Mouse (Mus musculus): Measurements from ENCODE around the gene Aldh1b1. TPM values are rescaled to one million over a fixed set of nuclear protein-coding genes. Genes with fewer than 3 reads are reported as not detected.

The Aldh1b1 gene
- polyA plus RNA-seq, 1 experiment = not detected

- H3K79me3 ChIP-seq (ENCODE audit: low read depth) = no peaks in the 10 kb centered on the region
- H3K36me3 ChIP-seq (ENCODE audit: control insufficient read depth, insufficient read depth) = no peaks in the 10 kb centered on the region
- TF ChIP-seq MAX (IDR thresholded peaks at IDR 0.05) (no peak), CTCF (IDR thresholded peaks at IDR 0.05; ENCODE audit: control insufficient read depth, insufficient read depth, insufficient read length) (no peak), FOSL1 (IDR thresholded peaks at IDR 0.05; ENCODE audit: insufficient read depth, low read length, poor library complexity, severe bottlenecking) (no peak), CEBPB (IDR thresholded peaks at IDR 0.05; ENCODE audit: low read depth) (no peak), USF1 (IDR thresholded peaks at IDR 0.05; ENCODE audit: low read depth) (no peak), MYOG (IDR thresholded peaks at IDR 0.05; ENCODE audit: control insufficient read depth, extremely low read depth, insufficient read length) (no peak), MYOD1 (IDR thresholded peaks at IDR 0.05; ENCODE audit: control insufficient read depth, insufficient read length, low read depth) (no peak)
- H3K27me3 ChIP-seq (ENCODE audit: control insufficient read depth, insufficient read depth, insufficient read length) = peaks cover 46% of the 10 kb centered on the region
- H3K4me3 ChIP-seq (ENCODE audit: insufficient read depth, poor library complexity, severe bottlenecking) = no peak overlapping the region
- no peaks in the 10 kb centered on the region for H3K79me2 ChIP-seq (ENCODE audit: control insufficient read depth, insufficient read depth)
- H3ac ChIP-seq (ENCODE audit: control insufficient read depth, insufficient read length, low read depth) = no peak overlapping the region
Observed at GRCm38 (mm10) chr4:45846263-45846662, 47.4 kb downstream of the Aldh1b1 start.

- H3K36me3 ChIP-seq (ENCODE audit: control insufficient read depth, insufficient read depth) = no peaks in the 10 kb centered on the region
- TF ChIP-seq MAX (IDR thresholded peaks at IDR 0.05) = no peak
- TF ChIP-seq MYOG (IDR thresholded peaks at IDR 0.05; ENCODE audit: control insufficient read depth, extremely low read depth, insufficient read length) = no peak
- no peak for TF ChIP-seq CEBPB (IDR thresholded peaks at IDR 0.05; ENCODE audit: low read depth)
- no peak for TF ChIP-seq MYOD1 (IDR thresholded peaks at IDR 0.05; ENCODE audit: control insufficient read depth, insufficient read length, low read depth)
- TF ChIP-seq USF1 (IDR thresholded peaks at IDR 0.05; ENCODE audit: low read depth) = no peak
- TF ChIP-seq CTCF (IDR thresholded peaks at IDR 0.05; ENCODE audit: control insufficient read depth, insufficient read depth, insufficient read length) = no peak
- no peak for TF ChIP-seq FOSL1 (IDR thresholded peaks at IDR 0.05; ENCODE audit: insufficient read depth, low read length, poor library complexity, severe bottlenecking)
- H3K79me2 ChIP-seq (ENCODE audit: control insufficient read depth, insufficient read depth) = no peaks in the 10 kb centered on the region
- peaks cover 48% of the 10 kb centered on the region for H3K27me3 ChIP-seq (ENCODE audit: control insufficient read depth, insufficient read depth, insufficient read length)
- H3ac ChIP-seq (ENCODE audit: control insufficient read depth, insufficient read length, low read depth) = no peak within 1 kb of the TSS
- no peaks in the 10 kb centered on the region for H3K79me3 ChIP-seq (ENCODE audit: low read depth)
- no peak within 1 kb of the TSS for H3K4me3 ChIP-seq (ENCODE audit: insufficient read depth, poor library complexity, severe bottlenecking)
Observed at GRCm38 (mm10) chr4:45848109-45848824, 49.4 kb downstream of the Aldh1b1 start, which contains the start of gene Stra6l. TSS of gene Stra6l (plus strand) at chr4:45848664.

DNA sequence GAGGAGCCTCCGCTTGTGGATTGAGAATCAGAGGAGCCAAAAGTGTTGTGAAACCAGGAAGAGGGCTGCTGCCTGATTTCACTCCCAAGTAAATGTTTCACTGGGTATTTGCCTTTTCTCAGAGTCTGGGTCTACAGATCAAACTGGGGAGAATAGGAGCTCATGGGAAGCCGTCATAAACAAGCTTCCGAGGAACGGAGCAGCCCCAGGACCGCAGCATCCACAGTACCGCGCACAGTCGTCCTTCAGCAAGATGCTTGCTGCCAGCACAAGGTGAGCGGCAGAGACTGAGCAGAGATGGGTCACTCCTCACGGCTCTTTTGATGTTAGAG lies 50.0 kb downstream of the Aldh1b1 start:
- Histone ChIP-seq H3K79me2 (ENCODE audit: control insufficient read depth, insufficient read depth) (no peaks in the 10 kb centered on the region), H3ac (ENCODE audit: control insufficient read depth, insufficient read length, low read depth) (no peak overlapping the region), H3K36me3 (ENCODE audit: control insufficient read depth, insufficient read depth) (no peaks in the 10 kb centered on the region), H3K27me3 (ENCODE audit: control insufficient read depth, insufficient read depth, insufficient read length) (peaks cover 50% of the 10 kb centered on the region), H3K4me3 (ENCODE audit: insufficient read depth, poor library complexity, severe bottlenecking) (no peak overlapping the region), H3K79me3 (ENCODE audit: low read depth) (no peaks in the 10 kb centered on the region)
- no peak for TF ChIP-seq CEBPB (IDR thresholded peaks at IDR 0.05; ENCODE audit: low read depth)
- no peak for TF ChIP-seq FOSL1 (IDR thresholded peaks at IDR 0.05; ENCODE audit: insufficient read depth, low read length, poor library complexity, severe bottlenecking)
- TF ChIP-seq MYOD1 (IDR thresholded peaks at IDR 0.05; ENCODE audit: control insufficient read depth, insufficient read length, low read depth) = no peak
- TF ChIP-seq MAX (IDR thresholded peaks at IDR 0.05) = no peak

DNA sequence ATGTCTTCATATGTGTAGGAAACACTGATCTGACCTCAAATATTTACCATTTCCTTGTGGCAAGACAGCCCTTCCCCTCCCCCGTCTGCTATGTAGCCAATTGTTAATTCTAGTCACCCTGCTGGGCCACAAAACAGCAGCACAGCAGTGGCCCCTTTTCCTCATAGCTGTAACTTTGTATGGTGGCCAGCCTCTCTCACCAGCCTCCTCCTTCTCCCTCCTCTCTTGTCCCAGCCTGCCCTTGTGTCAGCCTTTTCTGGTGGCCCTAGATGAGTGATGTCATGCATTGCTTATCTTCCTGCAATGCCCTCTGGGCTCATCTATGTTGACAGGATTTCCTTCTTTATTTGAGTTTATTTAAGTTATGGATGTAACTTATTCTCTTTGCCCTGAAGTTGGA lies 50.6 kb downstream of the Aldh1b1 start:
- no peak overlapping the region for H3K4me3 ChIP-seq (ENCODE audit: insufficient read depth, poor library complexity, severe bottlenecking)
- no peaks in the 10 kb centered on the region for H3K79me2 ChIP-seq (ENCODE audit: control insufficient read depth, insufficient read depth)
- H3K36me3 ChIP-seq (ENCODE audit: control insufficient read depth, insufficient read depth) = no peaks in the 10 kb centered on the region
- peaks cover 48% of the 10 kb centered on the region for H3K27me3 ChIP-seq (ENCODE audit: control insufficient read depth, insufficient read depth, insufficient read length)
- H3K79me3 ChIP-seq (ENCODE audit: low read depth) = no peaks in the 10 kb centered on the region
- H3ac ChIP-seq (ENCODE audit: control insufficient read depth, insufficient read length, low read depth) = no peak overlapping the region
- TF ChIP-seq CTCF (IDR thresholded peaks at IDR 0.05; ENCODE audit: control insufficient read depth, insufficient read depth, insufficient read length) (no peak), FOSL1 (IDR thresholded peaks at IDR 0.05; ENCODE audit: insufficient read depth, low read length, poor library complexity, severe bottlenecking) (no peak), CEBPB (IDR thresholded peaks at IDR 0.05; ENCODE audit: low read depth) (no peak), MYOD1 (IDR thresholded peaks at IDR 0.05; ENCODE audit: control insufficient read depth, insufficient read length, low read depth) (no peak), MAX (IDR thresholded peaks at IDR 0.05) (no peak), MYOG (IDR thresholded peaks at IDR 0.05; ENCODE audit: control insufficient read depth, extremely low read depth, insufficient read length) (no peak), USF1 (IDR thresholded peaks at IDR 0.05; ENCODE audit: low read depth) (no peak)

GRCm38 (mm10) chr4:45851640-45852051 lies 52.8 kb downstream of the Aldh1b1 start:
- Histone ChIP-seq H3K4me3 (ENCODE audit: insufficient read depth, poor library complexity, severe bottlenecking) (no peak overlapping the region), H3K27me3 (ENCODE audit: control insufficient read depth, insufficient read depth, insufficient read length) (peaks cover 52% of the 10 kb centered on the region), H3K36me3 (ENCODE audit: control insufficient read depth, insufficient read depth) (no peaks in the 10 kb centered on the region), H3K79me2 (ENCODE audit: control insufficient read depth, insufficient read depth) (no peaks in the 10 kb centered on the region), H3ac (ENCODE audit: control insufficient read depth, insufficient read length, low read depth) (no peak overlapping the region), H3K79me3 (ENCODE audit: low read depth) (no peaks in the 10 kb centered on the region)
- TF ChIP-seq CEBPB (IDR thresholded peaks at IDR 0.05; ENCODE audit: low read depth) (no peak), MYOD1 (IDR thresholded peaks at IDR 0.05; ENCODE audit: control insufficient read depth, insufficient read length, low read depth) (no peak), FOSL1 (IDR thresholded peaks at IDR 0.05; ENCODE audit: insufficient read depth, low read length, poor library complexity, severe bottlenecking) (no peak), MYOG (IDR thresholded peaks at IDR 0.05; ENCODE audit: control insufficient read depth, extremely low read depth, insufficient read length) (no peak), MAX (IDR thresholded peaks at IDR 0.05) (no peak), USF1 (IDR thresholded peaks at IDR 0.05; ENCODE audit: low read depth) (no peak), CTCF (IDR thresholded peaks at IDR 0.05; ENCODE audit: control insufficient read depth, insufficient read depth, insufficient read length) (no peak)
